Mouse (Mus musculus) E14TG2a.4 (cell line): ENCODE data around the gene Rsrp1.

Experiments used
- H3K27me3 ChIP-seq: 2 replicates; pipeline ENCODE4 v1.6.1; 2014; ENCODE audit warnings: low read length, control low read depth; ENCODE audit not compliant: insufficient read depth
- H3K36me3 ChIP-seq: 2 replicates; pipeline ENCODE4 v1.6.1; 2014; ENCODE audit warnings: low read length, control low read depth; ENCODE audit not compliant: insufficient read depth
- H3K4me1 ChIP-seq: replicated peaks from 2 replicates; pipeline ENCODE4 v1.6.1; 2014; ENCODE audit warnings: low read depth, low read length, control low read depth
- H3K4me3 ChIP-seq: replicated peaks from 2 replicates; pipeline ENCODE4 v1.5.1; 2014; ENCODE audit warnings: mild to moderate bottlenecking, low read length
- H3K9me3 ChIP-seq: 2 replicates; pipeline ENCODE4 v1.6.1; 2014; ENCODE audit warnings: low read length, control low read depth
- CTCF ChIP-seq: conservative IDR thresholded peaks from 2 replicates; pipeline ENCODE4 v1.5.1; 2014; ENCODE audit warnings: low read length
- NANOG ChIP-seq: IDR thresholded peaks from 2 replicates; pipeline ENCODE4 v1.6.1; 2014; ENCODE audit warnings: borderline replicate concordance, low read length, mixed read lengths
- POU5F1 ChIP-seq: IDR thresholded peaks from 2 replicates; pipeline ENCODE4 v1.6.1; 2014; ENCODE audit warnings: low read length, borderline replicate concordance

Gene Rsrp1

GRCm38 (mm10) chr4:134919733-134920540, 3.5 kb upstream of the Rsrp1 start:
- no peak for TF ChIP-seq POU5F1
- TF ChIP-seq NANOG: no peak
- Histone ChIP-seq H3K36me3 (peaks cover 9% of the 10 kb centered on the region), H3K27me3 (no peaks in the 10 kb centered on the region), H3K4me1 (peaks cover 47% of the 10 kb centered on the region), H3K9me3 (no peaks in the 10 kb centered on the region), H3K4me3 (no peak overlapping the region)

DNA sequence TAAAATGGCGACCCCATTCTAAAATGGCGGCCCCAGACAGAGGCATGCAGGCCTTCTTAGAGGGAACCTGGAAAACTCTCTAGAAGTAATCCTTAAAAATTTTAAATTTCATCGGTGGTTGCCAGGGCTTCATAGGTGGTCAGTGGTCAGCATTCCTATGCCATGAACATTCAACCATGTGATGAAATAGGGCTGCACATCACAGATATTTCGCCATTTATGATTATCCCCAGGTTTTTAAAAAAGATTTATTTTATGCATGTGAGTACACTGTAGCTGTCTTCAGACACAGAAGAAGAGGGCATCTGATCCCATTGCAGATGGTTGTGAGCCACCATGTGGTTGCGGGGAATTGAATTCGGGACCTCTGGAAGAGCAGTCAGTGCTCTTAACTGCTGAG, 2.8 kb upstream of the Rsrp1 start:
- no peak overlapping the region for H3K4me3 ChIP-seq
- TF ChIP-seq NANOG: no peak
- no peak for TF ChIP-seq POU5F1
- H3K9me3 ChIP-seq: no peaks in the 10 kb centered on the region
- H3K4me1 ChIP-seq: peaks cover 48% of the 10 kb centered on the region
- peaks cover 16% of the 10 kb centered on the region for H3K36me3 ChIP-seq
- no peaks in the 10 kb centered on the region for H3K27me3 ChIP-seq

DNA sequence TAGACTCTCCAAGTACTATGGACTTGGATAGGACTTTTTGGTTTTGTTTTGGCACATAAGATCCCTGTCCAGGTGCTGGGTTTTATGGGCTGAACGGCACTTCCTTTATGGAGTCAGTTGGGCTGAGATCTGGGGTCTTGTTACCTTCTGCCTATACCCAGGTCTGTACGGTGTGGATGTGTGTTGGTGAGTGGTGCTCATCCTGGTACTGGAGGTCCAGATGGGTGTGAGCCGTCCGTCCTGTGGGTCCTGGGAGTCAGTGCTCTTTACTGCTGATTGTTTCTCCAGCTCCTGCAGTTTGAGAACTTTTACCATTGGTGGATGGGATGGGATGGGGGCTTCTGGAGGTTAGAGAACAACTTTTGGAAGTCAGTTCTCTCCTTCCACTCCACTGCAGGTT, 1.7 kb upstream of the Rsrp1 start:
- Histone ChIP-seq H3K4me3 (no peak overlapping the region), H3K27me3 (no peaks in the 10 kb centered on the region), H3K36me3 (peaks cover 27% of the 10 kb centered on the region), H3K9me3 (no peaks in the 10 kb centered on the region), H3K4me1 (peaks cover 56% of the 10 kb centered on the region)
- TF ChIP-seq CTCF: no peak

DNA sequence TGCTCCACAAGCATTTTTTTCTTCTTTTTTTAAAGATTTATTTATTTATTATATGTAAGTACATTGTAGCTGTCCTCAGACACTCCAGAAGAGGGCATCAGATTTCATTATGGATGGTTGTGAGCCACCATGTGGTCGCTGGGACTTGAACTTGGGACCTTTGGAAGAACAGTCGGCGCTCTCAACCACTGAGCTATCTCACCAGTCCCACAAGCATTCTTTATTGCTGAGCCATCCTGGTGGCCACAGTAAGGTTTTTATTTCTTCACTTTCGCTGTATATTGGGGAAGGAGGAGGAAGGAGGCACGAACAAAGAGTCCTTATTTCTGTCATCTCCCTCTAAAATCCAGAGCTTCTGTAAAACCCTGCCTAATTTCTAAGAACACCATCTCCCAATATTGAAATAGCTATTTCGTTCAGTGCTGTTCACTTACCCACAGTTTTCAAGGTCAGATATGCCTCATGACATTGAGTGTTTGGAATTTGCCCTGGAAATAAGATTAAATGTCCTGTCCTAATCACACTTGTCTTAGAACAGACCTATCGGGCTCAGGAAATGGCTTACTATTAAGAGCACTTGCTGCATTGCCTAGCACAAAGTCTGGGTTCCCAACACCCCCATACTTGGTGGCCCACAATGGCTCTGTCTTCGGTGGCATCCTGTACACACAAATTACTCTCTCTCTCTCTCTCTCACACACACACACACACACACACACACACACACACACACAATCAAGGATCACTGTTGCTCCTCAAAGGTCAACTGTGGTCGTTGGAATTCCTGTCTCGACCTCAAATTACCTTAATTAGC, 1.1 kb upstream of the Rsrp1 start:
- peaks cover 33% of the 10 kb centered on the region for H3K36me3 ChIP-seq
- H3K4me1 ChIP-seq: peaks cover 59% of the 10 kb centered on the region
- no peaks in the 10 kb centered on the region for H3K9me3 ChIP-seq
- no peaks in the 10 kb centered on the region for H3K27me3 ChIP-seq
- peak overlapping the region; percentile 94 for H3K4me3 ChIP-seq
- TF ChIP-seq NANOG (no peak), CTCF (no peak), POU5F1 (no peak)

DNA sequence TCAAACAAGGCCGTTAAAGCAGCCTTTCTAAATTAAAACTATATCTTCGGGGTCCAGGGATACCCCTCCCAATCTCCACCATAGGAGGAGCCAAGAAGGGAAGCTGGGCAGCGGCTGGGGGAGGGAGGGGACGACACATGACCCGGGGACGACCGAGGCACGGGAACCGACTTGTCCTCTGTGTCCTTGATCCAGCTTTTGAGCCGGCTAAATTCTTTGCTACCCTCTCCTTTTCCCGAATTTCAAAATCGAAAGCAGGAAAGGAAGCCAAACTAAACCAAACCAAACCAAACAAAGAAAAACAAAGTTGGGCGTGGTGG, 507 bp upstream of the Rsrp1 start:
- peak overlapping the region; percentile 94 for H3K4me3 ChIP-seq
- peaks cover 39% of the 10 kb centered on the region for H3K36me3 ChIP-seq
- TF ChIP-seq CTCF (no peak), NANOG (no peak)
- H3K9me3 ChIP-seq: no peaks in the 10 kb centered on the region
- no peaks in the 10 kb centered on the region for H3K27me3 ChIP-seq
- H3K4me1 ChIP-seq: peaks cover 62% of the 10 kb centered on the region

GRCm38 (mm10) chr4:134924019-134924741, 788 bp downstream of the Rsrp1 start:
- no peaks in the 10 kb centered on the region for H3K9me3 ChIP-seq
- H3K27me3 ChIP-seq: no peaks in the 10 kb centered on the region
- TF ChIP-seq POU5F1 (no peak), CTCF (no peak), NANOG (no peak)
- H3K4me3 ChIP-seq: peak overlapping the region; percentile 94
- H3K36me3 ChIP-seq: peaks cover 49% of the 10 kb centered on the region
- peaks cover 57% of the 10 kb centered on the region for H3K4me1 ChIP-seq

GRCm38 (mm10) chr4:134925206-134925605, 1.8 kb downstream of the Rsrp1 start:
- TF ChIP-seq POU5F1 (no peak), NANOG (no peak), CTCF (no peak)
- Histone ChIP-seq H3K27me3 (no peaks in the 10 kb centered on the region), H3K4me1 (peaks cover 52% of the 10 kb centered on the region), H3K4me3 (peak overlapping the region; percentile 94), H3K36me3 (peaks cover 50% of the 10 kb centered on the region), H3K9me3 (no peaks in the 10 kb centered on the region)

GRCm38 (mm10) chr4:134927815-134928463, 4.5 kb downstream of the Rsrp1 start:
- no peaks in the 10 kb centered on the region for H3K9me3 ChIP-seq
- H3K27me3 ChIP-seq: no peaks in the 10 kb centered on the region
- TF ChIP-seq NANOG: no peak
- TF ChIP-seq POU5F1: no peak
- no peak for TF ChIP-seq CTCF
- peaks cover 52% of the 10 kb centered on the region for H3K4me1 ChIP-seq
- H3K4me3 ChIP-seq: no peak overlapping the region
- H3K36me3 ChIP-seq: peaks cover 60% of the 10 kb centered on the region
